Mouse (Mus musculus) frontal cortex, postnatal 14 days (tissue): Measurements from ENCODE around the gene Ppil3.

ENCODE experiments used
- DNase-seq, 2 experiments: peaks; one replicate each; pipeline ENCODE4 v3.0.0; 2022; ENCODE audit warnings: low spot score in 2 of 2

The Ppil3 gene

GRCm38 (mm10) chr1:58445143-58445722 is at the start of gene Ppil3, which contains the start of gene Nif3l1:
Gene Ppil3 (minus strand): TSS chr1:58445486.
Gene Nif3l1 (plus strand): TSS chr1:58445151.
- peak; percentile 89 for DNase-seq

DNA sequence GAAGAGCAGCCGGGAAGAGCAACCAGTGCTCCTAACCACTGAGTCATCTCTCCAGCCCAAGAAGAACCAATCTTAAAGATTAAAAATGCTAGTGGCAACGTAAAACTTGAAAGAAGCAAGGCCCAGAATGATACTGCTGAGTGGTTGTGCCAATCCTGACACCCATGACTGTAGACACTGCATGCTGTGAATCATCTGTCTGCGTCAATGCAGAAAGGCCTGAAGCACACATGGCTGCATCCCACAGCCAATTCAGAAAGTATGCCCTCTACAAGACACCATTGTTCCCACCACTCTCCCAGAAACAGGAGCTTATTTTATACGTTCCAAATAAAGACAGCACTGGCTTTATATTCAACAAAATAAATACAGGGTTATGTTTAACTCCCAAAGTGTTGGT is 37.4 kb upstream of the Ppil3 start:
- DNase-seq, result no peak

DNA sequence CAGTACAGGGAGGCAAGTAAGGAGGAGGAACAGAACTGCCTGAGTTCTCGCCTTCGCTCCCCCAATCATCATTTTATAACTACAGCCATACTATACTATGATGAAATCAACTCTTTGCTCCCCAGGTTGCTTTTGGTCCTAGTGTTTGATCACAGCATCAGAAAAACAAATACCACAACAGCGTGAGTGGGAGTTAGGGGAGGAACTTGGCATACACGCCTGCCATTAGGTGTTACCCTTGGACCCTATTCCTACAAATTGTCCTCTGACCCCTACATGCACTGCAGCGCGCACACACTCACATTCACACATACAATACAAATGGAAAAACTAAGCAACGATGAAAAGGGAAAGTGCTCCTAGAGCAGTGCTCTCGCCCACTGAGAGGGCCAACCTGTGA is 30.4 kb upstream of the Ppil3 start:
- no peak for DNase-seq

DNA sequence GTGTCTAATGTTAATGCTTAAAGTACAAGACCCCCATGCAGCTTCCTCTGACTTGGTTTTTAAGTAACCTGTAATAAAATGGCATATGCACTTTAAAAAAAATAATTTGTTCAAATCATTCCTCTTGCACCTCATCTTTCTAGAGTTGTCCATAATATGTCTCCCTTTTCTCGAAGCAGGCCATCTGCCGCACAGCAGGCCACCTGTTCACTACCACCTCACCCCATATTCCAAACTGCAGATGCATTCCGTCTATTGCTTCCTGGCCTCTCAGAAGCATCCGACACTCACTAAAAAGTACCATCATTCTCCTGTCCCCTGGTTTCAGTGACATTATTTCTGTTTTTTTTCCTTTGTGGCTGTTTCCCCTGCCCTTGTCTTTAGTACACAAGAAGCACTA is 20.3 kb upstream of the Ppil3 start:
- no peak for DNase-seq

DNA sequence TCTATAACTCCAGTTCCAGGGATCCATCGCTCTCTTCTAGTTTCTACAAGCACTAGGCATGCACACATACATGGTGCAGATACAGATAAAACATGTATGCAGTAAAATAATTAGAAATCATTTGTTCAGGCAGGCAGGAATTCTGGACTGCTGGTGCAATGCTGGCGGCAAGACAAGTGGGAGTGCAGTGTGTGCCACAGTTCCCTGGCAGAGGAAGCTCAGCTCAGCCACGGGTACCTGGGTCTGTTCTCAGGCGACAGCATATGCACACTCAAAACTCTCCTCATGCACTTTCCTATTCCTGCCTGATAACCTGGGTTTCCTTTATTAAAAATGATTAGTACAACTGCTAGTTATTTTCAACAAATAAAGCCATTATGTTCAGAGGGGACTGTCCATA is 19.8 kb upstream of the Ppil3 start:
- DNase-seq, result no peak

- DNase-seq, result no peak
Measured at GRCm38 (mm10) chr1:58463935-58464334, 18.6 kb upstream of the Ppil3 start.

GRCm38 (mm10) chr1:58460566-58460965 is 15.3 kb upstream of the Ppil3 start:
- DNase-seq, result no peak

- no peak for DNase-seq
Measured at GRCm38 (mm10) chr1:58458867-58459266, 13.6 kb upstream of the Ppil3 start.

DNA sequence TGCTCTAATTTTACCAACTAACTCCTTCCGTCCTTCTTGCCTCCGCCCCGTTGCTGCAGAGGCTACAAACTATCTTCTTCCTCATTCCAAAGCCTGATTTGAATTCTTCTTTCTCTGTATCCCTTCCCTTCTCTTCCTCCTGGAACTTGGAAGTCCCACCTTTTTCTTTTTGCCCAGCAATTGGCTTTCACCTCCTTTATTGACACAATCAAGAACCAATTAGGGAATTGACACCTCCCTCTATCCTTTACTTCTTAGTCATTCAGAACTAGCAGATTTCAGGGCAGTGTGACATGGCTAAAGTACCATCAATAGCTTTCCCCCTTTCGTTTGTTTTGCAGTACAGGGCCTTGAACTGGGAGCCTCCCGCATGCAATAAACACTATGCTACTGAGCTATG is 12.9 kb upstream of the Ppil3 start:
- no peak for DNase-seq

DNA sequence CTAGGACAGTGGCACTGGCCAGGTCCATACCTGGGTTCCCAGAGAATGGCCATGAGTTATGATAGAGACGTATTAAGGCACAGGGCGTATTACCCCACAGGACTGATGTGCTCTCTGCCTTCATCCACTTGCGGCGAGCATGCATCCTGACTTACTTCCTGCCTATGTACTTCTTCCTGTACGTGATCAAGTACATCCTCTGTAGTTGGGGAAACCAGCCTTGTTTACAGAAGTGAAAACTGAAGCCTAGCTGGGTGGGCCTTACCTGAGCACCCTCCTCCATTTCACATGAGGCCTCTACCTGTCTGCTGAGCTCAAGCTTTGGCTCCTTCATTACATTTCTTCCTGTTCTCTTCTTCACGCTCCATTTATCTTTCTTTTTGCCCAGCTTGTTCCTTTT is 9.0 kb upstream of the Ppil3 start:
- no peak for DNase-seq

- no peak for DNase-seq
Measured at GRCm38 (mm10) chr1:58448396-58448795, 3.1 kb upstream of the Ppil3 start.

GRCm38 (mm10) chr1:58447766-58448165 is 2.5 kb upstream of the Ppil3 start:
- no peak for DNase-seq

DNA sequence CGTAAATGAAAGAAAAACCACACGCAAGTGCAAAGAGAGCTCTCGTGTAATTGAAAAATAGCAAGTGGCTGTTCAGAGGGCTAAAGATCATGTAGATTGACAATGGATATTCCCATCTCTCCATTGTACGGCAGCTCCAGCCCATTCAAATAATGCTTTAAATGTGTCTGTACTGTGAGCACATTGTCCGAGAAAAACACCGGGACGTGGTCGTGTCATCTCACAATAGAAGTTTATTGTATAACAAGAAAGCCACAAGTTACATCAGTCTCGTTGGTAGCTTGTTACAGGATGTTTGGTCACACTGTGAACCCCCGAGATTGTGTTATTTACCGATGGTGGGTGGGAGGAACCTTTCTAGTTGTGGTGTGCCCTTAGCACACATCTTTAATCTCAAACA is 575 bp upstream of the Ppil3 start:
- no peak for DNase-seq

DNA sequence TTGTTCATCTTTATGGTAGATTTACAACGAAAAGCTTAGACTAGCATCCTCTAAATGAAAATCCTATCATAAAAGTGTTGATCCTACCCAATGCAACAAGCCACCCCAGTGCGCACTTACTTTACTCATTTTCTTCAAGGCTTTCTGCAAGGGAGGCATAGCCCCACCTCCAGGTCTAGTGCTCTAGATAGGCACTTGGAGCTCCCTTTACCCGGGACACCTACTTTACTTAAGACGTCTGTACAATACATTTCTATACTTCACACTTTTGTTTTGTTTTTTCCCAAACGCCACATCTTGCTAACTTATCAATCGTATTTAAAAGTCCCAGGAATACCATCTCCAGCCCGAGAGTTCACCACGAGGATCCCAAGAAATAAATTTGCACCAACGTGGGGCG is 595 bp downstream of the Ppil3 start:
- DNase-seq, result no peak

DNA sequence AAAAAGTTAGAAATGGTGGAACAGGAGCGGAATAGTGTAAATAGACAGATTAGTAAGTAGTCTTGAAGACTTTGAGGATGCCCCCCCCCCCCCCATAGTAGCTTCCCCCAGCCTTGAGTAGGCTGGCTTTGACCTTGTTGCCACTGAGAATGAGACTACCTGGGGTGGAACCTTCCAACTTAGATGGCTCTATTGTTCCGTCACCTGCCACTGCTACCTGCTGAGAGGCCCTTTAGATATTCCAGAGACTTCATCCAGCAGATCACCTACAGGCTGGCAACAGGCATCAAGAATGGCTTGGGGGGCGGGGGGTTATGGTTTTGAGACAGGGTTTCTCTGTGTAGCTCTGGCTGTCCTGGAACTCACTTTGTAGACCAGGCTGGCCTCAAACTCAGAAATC is 20.7 kb downstream of the Ppil3 start:
- no peak for DNase-seq

DNA sequence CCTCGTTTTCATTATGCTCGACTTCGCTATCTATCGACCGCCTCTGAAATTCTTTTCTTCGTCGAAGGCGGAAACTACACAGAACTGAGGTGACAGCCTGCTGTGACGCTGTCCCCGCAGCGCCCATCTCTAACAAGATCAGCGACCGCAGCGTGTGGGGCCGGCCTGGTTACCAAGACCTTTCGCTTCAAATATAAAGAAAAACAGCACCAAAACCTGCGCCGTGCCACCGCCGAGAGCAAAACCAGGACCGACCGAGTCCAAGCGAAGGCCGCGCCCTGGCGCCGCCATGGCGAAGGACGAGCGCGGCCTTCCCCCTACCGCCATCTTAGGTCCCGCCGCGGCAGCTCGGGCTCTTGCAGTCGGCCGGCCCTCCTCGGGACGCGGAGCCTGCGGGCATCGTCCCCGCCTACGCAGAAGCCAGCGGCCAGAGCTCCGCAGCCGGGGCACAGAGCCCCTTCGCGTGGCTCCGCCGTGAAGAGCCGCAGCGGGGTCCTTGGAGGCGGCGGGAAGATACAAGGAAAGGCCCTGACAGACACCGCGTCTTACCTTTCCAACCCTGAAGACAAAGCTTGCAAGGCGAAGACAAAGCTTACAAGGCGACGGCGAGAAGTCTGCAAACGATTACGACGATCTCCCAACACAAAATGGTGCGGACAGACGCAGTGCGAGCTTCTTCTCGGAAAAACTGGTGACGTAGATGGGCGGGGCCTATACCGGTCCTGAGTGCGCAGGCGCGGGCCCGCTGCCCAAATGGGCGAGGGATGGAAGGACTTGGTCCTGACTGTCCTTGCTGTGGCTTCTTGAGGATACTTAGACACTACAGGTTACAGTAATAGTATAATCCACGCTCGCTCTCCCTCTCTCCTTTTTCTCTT is 21.7 kb downstream of the Ppil3 start, which contains the start of gene Clk1:
Gene Clk1 (minus strand): TSS at position 696 of the 878 bp plus-strand sequence.
- DNase-seq, result peak; percentile 94 to 97

- no peak for DNase-seq
Measured at GRCm38 (mm10) chr1:58422879-58423278, 22.4 kb downstream of the Ppil3 start.

- no peak for DNase-seq
Measured at GRCm38 (mm10) chr1:58420961-58421360, 24.3 kb downstream of the Ppil3 start.

DNA sequence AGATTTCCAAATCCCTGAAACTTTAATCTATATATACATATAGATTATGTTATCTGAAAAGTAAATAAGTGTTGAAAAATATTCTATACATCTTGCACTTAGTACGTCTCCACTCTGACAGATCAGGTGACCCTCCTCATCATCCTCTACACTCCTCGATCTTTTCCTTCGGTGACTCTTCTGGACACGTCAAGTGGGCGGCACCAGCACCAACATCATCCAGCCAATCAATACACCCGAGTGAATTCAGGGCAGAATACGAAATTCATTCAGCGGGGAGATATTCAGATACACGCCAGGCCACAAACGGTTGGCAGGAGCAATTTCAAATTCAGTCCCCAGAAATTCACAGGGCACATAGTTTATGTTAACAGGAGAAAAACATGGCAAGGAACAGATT is 25.3 kb downstream of the Ppil3 start:
- no peak for DNase-seq

- DNase-seq, result no peak
Measured at GRCm38 (mm10) chr1:58416048-58416447, 29.2 kb downstream of the Ppil3 start.

- no peak for DNase-seq
Measured at GRCm38 (mm10) chr1:58415442-58415841, 29.8 kb downstream of the Ppil3 start.

DNA sequence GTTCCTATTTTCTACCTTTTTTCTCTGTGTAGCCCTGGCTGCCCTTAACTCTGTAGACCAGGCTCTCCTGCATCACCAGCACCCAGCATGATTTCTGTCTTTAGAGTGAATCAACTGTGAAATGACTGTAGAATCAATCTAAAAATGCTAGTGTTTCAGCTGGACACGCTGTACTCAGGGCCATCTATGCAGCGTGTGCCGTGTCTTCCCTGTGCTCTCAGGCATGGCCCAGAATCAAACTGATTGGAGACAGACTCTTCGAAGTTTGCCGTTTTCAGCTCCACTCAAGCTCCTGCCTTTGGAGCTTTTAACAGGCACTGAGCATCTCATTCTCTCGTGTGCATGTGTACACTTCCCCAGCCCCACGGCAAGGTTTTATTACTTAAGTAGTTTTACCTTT is 34.5 kb downstream of the Ppil3 start:
- no peak for DNase-seq

GRCm38 (mm10) chr1:58410198-58410588 is 35.1 kb downstream of the Ppil3 start:
- DNase-seq, result no peak
